Mouse (Mus musculus) B cell, adult 2 months (primary cell): ENCODE measurements around the gene Sdhc.
A peak's percentile ranks its signal among the peaks of the same experiment; 100 is the strongest.

Experiments
- DNase-seq, 2 experiments: peaks; one replicate each; pipeline ENCODE4 v3.0.0; 2022

Gene Sdhc

GRCm38 (mm10) chr1:171078419-171078818, 72.0 kb downstream of the Sdhc start:
- DNase-seq, result peak; percentile 21 to 32

- DNase-seq, result peak; percentile 58 to 63
These were observed 72.4 kb downstream of the Sdhc start for GRCm38 (mm10) chr1:171077955-171078354.

DNA sequence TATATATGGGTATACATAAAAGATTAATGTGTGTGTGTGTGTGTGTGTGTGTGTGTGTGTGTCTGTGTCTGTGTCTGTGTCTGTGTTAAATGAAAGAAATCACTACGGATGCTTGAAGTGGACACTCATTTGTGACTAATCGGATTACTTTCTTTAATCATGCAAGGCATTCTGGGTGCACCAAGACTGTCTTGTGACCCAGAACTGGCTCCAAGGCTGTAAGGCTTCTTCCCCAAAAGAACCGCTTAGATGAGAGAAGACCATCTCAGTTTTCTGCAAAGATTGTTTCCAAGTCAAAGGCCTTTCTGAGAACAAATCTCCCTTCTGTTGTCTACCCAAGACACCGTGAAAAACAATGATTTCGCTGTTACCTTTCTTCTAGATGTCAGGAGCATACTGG, 73.2 kb downstream of the Sdhc start:
- DNase-seq, result peak in 1 of 2 experiments; percentile 3
